Mouse (Mus musculus) hindbrain, embryonic 10.5 days (tissue): ENCODE measurements around the gene Emp3. TPM values are rescaled to one million over a fixed set of nuclear protein-coding genes. Genes with fewer than 3 reads are reported as not detected.

Experiments
- DNase-seq: peaks from one replicate; pipeline ENCODE4 v3.0.0-alpha.2; 2017; ENCODE audit warnings: low spot score
- H3K27ac ChIP-seq: fragments of 300-500 bp; sonication (generic); 2 replicates; pipeline ENCODE4 v1.5.1; 2016; ENCODE audit warnings: mild to moderate bottlenecking, moderate library complexity
- H3K27me3 ChIP-seq: fragments of 300-500 bp; sonication (generic); 2 replicates; pipeline ENCODE4 v1.6.1; 2016; ENCODE audit warnings: mild to moderate bottlenecking; ENCODE audit not compliant: poor library complexity, insufficient read depth, severe bottlenecking
- H3K36me3 ChIP-seq: fragments of 300-500 bp; sonication (generic); 2 replicates; pipeline ENCODE4 v1.6.1; 2016; ENCODE audit warnings: mild to moderate bottlenecking, moderate library complexity
- H3K4me1 ChIP-seq: fragments of 300-500 bp; sonication (generic); replicated peaks from 2 replicates; pipeline ENCODE4 v1.6.1; 2016; ENCODE audit warnings: mild to moderate bottlenecking
- H3K4me3 ChIP-seq: fragments of 300-500 bp; sonication (generic); 2 replicates; pipeline ENCODE4 v1.5.1; 2016; ENCODE audit warnings: mild to moderate bottlenecking, moderate library complexity
- H3K9me3 ChIP-seq: fragments of 300-500 bp; sonication (generic); 2 replicates; pipeline ENCODE4 v1.6.1; 2016; ENCODE audit warnings: mild to moderate bottlenecking, moderate library complexity
- WGBS: fragments of 180-500 bp; shearing (Covaris S2); methylation state at CpG from one replicate; pipeline ENCODE4 v1.1.7; 2016; 5-methylcytosine and 5-hydroxymethylcytosine counted together
- polyA plus RNA-seq: library from polyadenylated mRNA; unstranded; fragments of >200 nt; fragmentation: Nextera tagmentation; extraction: Ambion mirVana; gene quantifications from 2 replicates; pipeline ENCODE4 v1.2.1, GENCODE M21; 2016

Gene Emp3
- polyA plus RNA-seq, 1 experiment from 2014 or later: 29.7 TPM

GRCm38 (mm10) chr7:45876895-45877294 is 44.3 kb downstream of the Emp3 start:
- WGBS: 98% methylated on average over 7 of the region's 7 CpGs
- Histone ChIP-seq H3K4me1 (peaks cover 19% of the 10 kb centered on the region), H3K36me3 (peaks cover 80% of the 10 kb centered on the region), H3K27me3 (peaks cover 5% of the 10 kb centered on the region), H3K4me3 (no peak overlapping the region), H3K9me3 (no peaks in the 10 kb centered on the region; the same call in 1 of the 2 replicates), H3K27ac (no peak overlapping the region)
- no peak for DNase-seq

GRCm38 (mm10) chr7:45873061-45873947 is 47.9 kb downstream of the Emp3 start:
- DNase-seq: peak; percentile 60
- H3K27me3 ChIP-seq: peaks cover 41% of the 10 kb centered on the region
- peaks cover 44% of the 10 kb centered on the region for H3K36me3 ChIP-seq
- peak overlapping the region; percentile 92 for H3K27ac ChIP-seq
- H3K4me1 ChIP-seq: peaks cover 48% of the 10 kb centered on the region
- no peaks in the 10 kb centered on the region for H3K9me3 ChIP-seq
- peak overlapping the region; percentile 76 for H3K4me3 ChIP-seq
- WGBS: 4% methylated on average over 28 of the region's 28 CpGs

DNA sequence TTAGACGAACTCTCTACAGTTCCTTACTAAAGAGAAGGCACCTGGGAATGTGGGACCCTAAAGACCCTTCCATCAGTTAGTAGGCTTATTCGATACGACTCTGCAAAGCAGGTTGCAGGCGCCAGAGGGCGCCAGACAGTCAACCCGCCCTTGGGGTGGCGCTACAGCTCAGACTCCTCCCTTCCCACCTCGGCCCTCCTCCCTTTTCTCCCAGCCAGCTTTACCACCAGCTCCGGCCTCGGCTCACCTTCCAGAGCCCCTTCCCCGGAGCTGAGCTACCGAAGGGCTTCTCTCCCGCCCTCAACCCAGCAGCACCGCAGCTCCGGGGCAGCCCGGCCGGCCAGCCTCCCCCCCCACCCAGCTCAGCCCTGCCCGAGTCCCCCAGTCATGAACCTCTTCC is 48.6 kb downstream of the Emp3 start, which contains the start of gene Kdelr1:
Gene Kdelr1 (plus strand): TSS at position 149 of the 400 bp plus-strand sequence.
- WGBS: under 1% methylated on average over 18 of the region's 18 CpGs
- Histone ChIP-seq H3K9me3 (no peaks in the 10 kb centered on the region), H3K27ac (peak within 1 kb of the TSS; percentile 92), H3K4me1 (peaks cover 54% of the 10 kb centered on the region), H3K27me3 (peaks cover 48% of the 10 kb centered on the region), H3K4me3 (peak within 1 kb of the TSS; percentile 76), H3K36me3 (peaks cover 38% of the 10 kb centered on the region)
- peak; percentile 90 for DNase-seq

DNA sequence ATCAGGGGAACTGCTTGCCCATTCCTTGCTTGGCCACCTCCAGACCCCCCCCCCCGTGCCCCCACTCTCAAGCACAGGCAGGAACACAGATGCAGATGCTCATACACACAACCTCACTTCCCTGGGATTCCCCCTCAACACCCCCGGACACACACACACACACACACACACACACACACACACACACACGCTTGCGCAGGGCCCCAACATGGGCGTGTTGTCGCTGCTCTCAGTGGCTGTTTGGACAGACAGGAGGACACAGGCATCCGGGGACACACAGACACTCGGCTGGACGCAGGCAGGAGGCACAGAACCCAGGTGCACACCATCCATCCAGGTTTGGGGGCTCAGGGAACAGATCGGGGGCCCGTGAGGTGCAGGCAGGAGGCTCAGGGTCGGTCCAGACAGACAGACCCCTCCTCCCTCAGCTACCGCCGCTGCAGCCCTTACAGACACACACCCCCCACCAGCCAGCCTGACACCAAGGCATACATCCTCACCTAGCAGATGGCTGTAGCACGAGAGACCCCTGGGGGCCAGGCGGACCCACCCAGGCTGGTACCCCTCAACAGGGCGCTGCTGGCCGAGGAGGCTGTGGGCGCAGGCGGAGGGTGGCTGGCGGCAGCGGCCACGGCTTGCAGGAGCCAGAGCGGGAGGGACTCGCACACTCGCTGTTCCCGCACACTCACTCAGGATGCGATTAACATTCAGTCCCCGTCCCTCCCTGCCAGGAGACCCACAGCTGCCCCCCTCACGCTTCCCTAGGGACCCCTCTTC is 50.7 kb downstream of the Emp3 start:
- Histone ChIP-seq H3K4me1 (peaks cover 73% of the 10 kb centered on the region), H3K4me3 (peak overlapping the region; percentile 47), H3K36me3 (peaks cover 16% of the 10 kb centered on the region), H3K27me3 (peaks cover 68% of the 10 kb centered on the region), H3K9me3 (no peaks in the 10 kb centered on the region), H3K27ac (peak overlapping the region; percentile 69)
- 1% methylated on average over 30 of the region's 30 CpGs for WGBS
- peak; percentile 38 for DNase-seq

GRCm38 (mm10) chr7:45869787-45870186 is 51.4 kb downstream of the Emp3 start:
- Histone ChIP-seq H3K4me3 (peak overlapping the region; percentile 47), H3K4me1 (peaks cover 68% of the 10 kb centered on the region), H3K9me3 (no peaks in the 10 kb centered on the region), H3K27me3 (peaks cover 74% of the 10 kb centered on the region), H3K36me3 (peaks cover 10% of the 10 kb centered on the region), H3K27ac (peak overlapping the region; percentile 69)
- WGBS: 1% methylated on average over 14 of the region's 14 CpGs
- DNase-seq: no peak

- Histone ChIP-seq H3K4me1 (peaks cover 62% of the 10 kb centered on the region), H3K4me3 (peak overlapping the region; percentile 47), H3K36me3 (peaks cover 4% of the 10 kb centered on the region), H3K9me3 (no peaks in the 10 kb centered on the region), H3K27ac (peak overlapping the region; percentile 69; the same call in 1 of the 2 replicates), H3K27me3 (peaks cover 80% of the 10 kb centered on the region)
- WGBS: 14% methylated on average over 8 of the region's 8 CpGs
- DNase-seq: no peak
Measured at GRCm38 (mm10) chr7:45869107-45869670, 52.0 kb downstream of the Emp3 start.

Other genes with a start within 250 kb of the Emp3 start
- 0.39 and 0.98 TPM in 2 replicates for gene Ntn5, start 237.4 kb downstream of the Emp3 start, polyA plus RNA-seq
- 0.62 and 0.77 TPM in 2 replicates for gene Sec1, start 227.0 kb downstream of the Emp3 start, polyA plus RNA-seq
- gene Car11, start 221.6 kb downstream of the Emp3 start, polyA plus RNA-seq: 8.3 and 13.0 TPM in 2 replicates
- gene Dbp, start 216.3 kb downstream of the Emp3 start, polyA plus RNA-seq: 3.0 and 3.4 TPM in 2 replicates
- 1,010 and 1,126 TPM in 2 replicates for gene Rpl18, start 205.9 kb downstream of the Emp3 start, polyA plus RNA-seq
- gene Sphk2, start 203.4 kb downstream of the Emp3 start, polyA plus RNA-seq: 33.6 and 35.5 TPM in 2 replicates
- gene Fam83e, start 200.2 kb downstream of the Emp3 start, polyA plus RNA-seq: 1.6 and 1.8 TPM in 2 replicates
- not detected in 2 replicates for gene Spaca4, start 195.6 kb downstream of the Emp3 start, polyA plus RNA-seq
- 2.3 and 5.4 TPM in 2 replicates for gene Lmtk3, start 137.7 kb downstream of the Emp3 start, polyA plus RNA-seq
- 1.7 and 2.2 TPM in 2 replicates for gene Sult2b1, start 136.7 kb downstream of the Emp3 start, polyA plus RNA-seq
- gene Cyth2, start 106.8 kb downstream of the Emp3 start, polyA plus RNA-seq: 164 and 231 TPM in 2 replicates
- gene Kcnj14, start 96.6 kb downstream of the Emp3 start, polyA plus RNA-seq: 0.91 and 1.0 TPM in 2 replicates
- 85.2 and 110 TPM in 2 replicates for gene Grwd1, start 90.5 kb downstream of the Emp3 start, polyA plus RNA-seq
- gene Kdelr1, start 48.6 kb downstream of the Emp3 start, polyA plus RNA-seq: 37.6 and 67.7 TPM in 2 replicates
- 0.19 and 0.33 TPM in 2 replicates for gene Grin2d, start 43.0 kb downstream of the Emp3 start, polyA plus RNA-seq
- gene Syngr4, start 24.7 kb downstream of the Emp3 start, polyA plus RNA-seq: 1.1 and 1.3 TPM in 2 replicates
- 4.5 and 4.8 TPM in 2 replicates for gene Tmem143, start 24.5 kb downstream of the Emp3 start, polyA plus RNA-seq
- 6.5 and 7.7 TPM in 2 replicates for gene Ccdc114, start 2.7 kb upstream of the Emp3 start, polyA plus RNA-seq
- 0.12 and 0.20 TPM in 2 replicates for gene Abcc6, start 108.9 kb upstream of the Emp3 start, polyA plus RNA-seq
- 29.3 and 30.7 TPM in 2 replicates for gene Nomo1, start 112.3 kb upstream of the Emp3 start, polyA plus RNA-seq
- 0.22 and 0.48 TPM in 2 replicates for gene Kcnj11, start 179.4 kb upstream of the Emp3 start, polyA plus RNA-seq